Mouse (Mus musculus): ENCODE data around the gene Dlx4.

- TF ChIP-seq CTCF (IDR thresholded peaks at IDR 0.05; ENCODE audit: extremely low read depth, insufficient read depth, insufficient read length, insufficient replicate concordance) (peak; percentile 13; the same call in 1 of the 2 replicates), POLR2A (IDR thresholded peaks at IDR 0.05; ENCODE audit: low read depth, low read length) (no peak)
Observed at GRCm38 (mm10) chr11:95160693-95161092, 14.6 kb upstream of the Dlx4 start.

Data from spleen, adult 2 months (tissue).